Mouse (Mus musculus): Measurements from ENCODE around the gene Larp4. TPM values are rescaled to one million over a fixed set of nuclear protein-coding genes. Genes with fewer than 3 reads are reported as not detected.
A peak's percentile ranks its signal among the peaks of the same experiment; 100 is the strongest.

Gene Larp4
- polyA plus RNA-seq, 1 experiment, result 26.4 TPM

- H3K27ac ChIP-seq (ENCODE audit: insufficient read depth, low read depth, low read length), result no peak overlapping the region
- H3K4me1 ChIP-seq (ENCODE audit: control insufficient read depth, insufficient read depth, low read length), result no peaks in the 10 kb centered on the region; the same call in 1 of the 2 replicates
- no peak overlapping the region for H3K4me3 ChIP-seq (ENCODE audit: insufficient read depth, low read length)
- TF ChIP-seq POLR2A (IDR thresholded peaks at IDR 0.05; ENCODE audit: borderline replicate concordance, low read depth, low read length), result no peak
- no peak for TF ChIP-seq CTCF (IDR thresholded peaks at IDR 0.05; ENCODE audit: low read depth, low read length)
Measured at GRCm38 (mm10) chr15:100032546-100032945, 62.7 kb downstream of the Larp4 start.

- Histone ChIP-seq H3K4me3 (ENCODE audit: insufficient read depth, low read length) (peak within 1 kb of the TSS; percentile 91), H3K27ac (ENCODE audit: insufficient read depth, low read depth, low read length) (peak within 1 kb of the TSS; percentile 98), H3K4me1 (ENCODE audit: control insufficient read depth, insufficient read depth, low read length) (peaks cover 21% of the 10 kb centered on the region)
- TF ChIP-seq POLR2A (IDR thresholded peaks at IDR 0.05; ENCODE audit: borderline replicate concordance, low read depth, low read length), result 0 out of 2 replicates have a peak, but pooled peaks have one; percentile 23
- TF ChIP-seq CTCF (IDR thresholded peaks at IDR 0.05; ENCODE audit: low read depth, low read length), result no peak; the same call in 1 of the 2 replicates
Measured at GRCm38 (mm10) chr15:100038470-100038971, 68.7 kb downstream of the Larp4 start, which contains the start of gene Dip2b. Gene Dip2b (plus strand): TSS chr15:100038664.

- Histone ChIP-seq H3K27ac (ENCODE audit: insufficient read depth, low read depth, low read length) (peak overlapping the region; percentile 98), H3K4me3 (ENCODE audit: insufficient read depth, low read length) (peak overlapping the region; percentile 91), H3K4me1 (ENCODE audit: control insufficient read depth, insufficient read depth, low read length) (peaks cover 21% of the 10 kb centered on the region)
- no peak for TF ChIP-seq POLR2A (IDR thresholded peaks at IDR 0.05; ENCODE audit: borderline replicate concordance, low read depth, low read length)
- no peak for TF ChIP-seq CTCF (IDR thresholded peaks at IDR 0.05; ENCODE audit: low read depth, low read length)
Measured at GRCm38 (mm10) chr15:100039001-100039701, 69.3 kb downstream of the Larp4 start.

- TF ChIP-seq CTCF (IDR thresholded peaks at IDR 0.05; ENCODE audit: low read depth, low read length) (no peak), POLR2A (IDR thresholded peaks at IDR 0.05; ENCODE audit: borderline replicate concordance, low read depth, low read length) (no peak)
- peak overlapping the region; percentile 98 for H3K27ac ChIP-seq (ENCODE audit: insufficient read depth, low read depth, low read length)
- H3K4me1 ChIP-seq (ENCODE audit: control insufficient read depth, insufficient read depth, low read length), result peaks cover 21% of the 10 kb centered on the region
- peak overlapping the region; percentile 52 for H3K4me3 ChIP-seq (ENCODE audit: insufficient read depth, low read length)
Measured at GRCm38 (mm10) chr15:100040541-100041266, 70.8 kb downstream of the Larp4 start.

GRCm38 (mm10) chr15:100041267-100042047 lies 71.6 kb downstream of the Larp4 start:
- no peak for TF ChIP-seq CTCF (IDR thresholded peaks at IDR 0.05; ENCODE audit: low read depth, low read length)
- no peak for TF ChIP-seq POLR2A (IDR thresholded peaks at IDR 0.05; ENCODE audit: borderline replicate concordance, low read depth, low read length)
- H3K4me1 ChIP-seq (ENCODE audit: control insufficient read depth, insufficient read depth, low read length), result peaks cover 21% of the 10 kb centered on the region
- peak overlapping the region; percentile 98 for H3K27ac ChIP-seq (ENCODE audit: insufficient read depth, low read depth, low read length)
- H3K4me3 ChIP-seq (ENCODE audit: insufficient read depth, low read length), result peak overlapping the region; percentile 52

GRCm38 (mm10) chr15:100042048-100042400 lies 72.2 kb downstream of the Larp4 start:
- Histone ChIP-seq H3K4me1 (ENCODE audit: control insufficient read depth, insufficient read depth, low read length) (peaks cover 21% of the 10 kb centered on the region), H3K4me3 (ENCODE audit: insufficient read depth, low read length) (peak overlapping the region; percentile 20), H3K27ac (ENCODE audit: insufficient read depth, low read depth, low read length) (peak overlapping the region; percentile 98)
- no peak for TF ChIP-seq POLR2A (IDR thresholded peaks at IDR 0.05; ENCODE audit: borderline replicate concordance, low read depth, low read length)
- TF ChIP-seq CTCF (IDR thresholded peaks at IDR 0.05; ENCODE audit: low read depth, low read length), result no peak

GRCm38 (mm10) chr15:100045576-100045975 lies 75.7 kb downstream of the Larp4 start:
- Histone ChIP-seq H3K4me3 (ENCODE audit: insufficient read depth, low read length) (no peak overlapping the region), H3K27ac (ENCODE audit: insufficient read depth, low read depth, low read length) (no peak overlapping the region), H3K4me1 (ENCODE audit: control insufficient read depth, insufficient read depth, low read length) (peaks cover 34% of the 10 kb centered on the region)
- no peak for TF ChIP-seq POLR2A (IDR thresholded peaks at IDR 0.05; ENCODE audit: borderline replicate concordance, low read depth, low read length)
- no peak for TF ChIP-seq CTCF (IDR thresholded peaks at IDR 0.05; ENCODE audit: low read depth, low read length)

GRCm38 (mm10) chr15:100049496-100050087 lies 79.7 kb downstream of the Larp4 start:
- Histone ChIP-seq H3K27ac (ENCODE audit: insufficient read depth, low read depth, low read length) (peak overlapping the region; percentile 30), H3K4me3 (ENCODE audit: insufficient read depth, low read length) (no peak overlapping the region), H3K4me1 (ENCODE audit: control insufficient read depth, insufficient read depth, low read length) (peaks cover 35% of the 10 kb centered on the region)
- TF ChIP-seq POLR2A (IDR thresholded peaks at IDR 0.05; ENCODE audit: borderline replicate concordance, low read depth, low read length), result no peak
- TF ChIP-seq CTCF (IDR thresholded peaks at IDR 0.05; ENCODE audit: low read depth, low read length), result no peak

GRCm38 (mm10) chr15:100050940-100051339 lies 81.1 kb downstream of the Larp4 start:
- no peak overlapping the region for H3K27ac ChIP-seq (ENCODE audit: insufficient read depth, low read depth, low read length)
- no peak overlapping the region for H3K4me3 ChIP-seq (ENCODE audit: insufficient read depth, low read length)
- H3K4me1 ChIP-seq (ENCODE audit: control insufficient read depth, insufficient read depth, low read length), result peaks cover 35% of the 10 kb centered on the region
- TF ChIP-seq POLR2A (IDR thresholded peaks at IDR 0.05; ENCODE audit: borderline replicate concordance, low read depth, low read length) (no peak), CTCF (IDR thresholded peaks at IDR 0.05; ENCODE audit: low read depth, low read length) (no peak)

All from bone marrow macrophage, adult 2 months (primary cell).